Mouse (Mus musculus) spleen, adult 2 months (tissue): ENCODE measurements around the gene Ipmk.

Experiments used
- CTCF ChIP-seq: fragments of 200-500 bp; IDR thresholded peaks from 2 replicates; pipeline ENCODE4 v1.5.1; 2011; ENCODE audit warnings: mild to moderate bottlenecking, inconsistent platforms; ENCODE audit not compliant: insufficient read depth, insufficient read length, insufficient replicate concordance; ENCODE audit errors: extremely low read depth
- POLR2A ChIP-seq: fragments of 200-500 bp; IDR thresholded peaks from 2 replicates; pipeline ENCODE4 v1.6.1; 2011; ENCODE audit warnings: low read depth, low read length, inconsistent platforms

DNA sequence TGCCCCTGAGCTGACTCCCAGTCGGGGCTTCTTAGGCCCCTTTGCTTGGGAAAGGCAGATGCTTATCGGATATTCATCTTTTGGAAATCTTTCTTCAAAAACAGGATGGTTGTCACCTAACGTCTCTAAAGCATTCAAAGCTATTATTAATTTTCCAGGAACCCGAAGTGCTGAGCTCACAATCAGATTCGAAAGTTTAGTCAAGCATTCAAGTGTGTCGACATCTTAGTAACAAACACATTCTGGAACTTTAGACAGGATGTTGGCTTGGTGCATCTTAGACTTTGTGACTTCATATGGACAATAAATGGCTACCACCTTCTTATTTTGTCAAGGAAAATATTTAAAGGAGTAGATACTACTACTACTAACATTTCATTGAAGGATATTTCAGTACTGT is 19.2 kb upstream of the Ipmk start:
- TF ChIP-seq CTCF (no peak), POLR2A (no peak)
